Mouse (Mus musculus) lung, postnatal 25 days (tissue): ENCODE data around the gene Nbea.

Experiments
- DNase-seq: peaks from one replicate; pipeline ENCODE4 v3.0.0; 2022; ENCODE audit warnings: low spot score

The Nbea gene

GRCm38 (mm10) chr3:55751363-55751762, 432.1 kb downstream of the Nbea start:
- no peak for DNase-seq

- no peak for DNase-seq
Observed at GRCm38 (mm10) chr3:55750445-55751065, 432.9 kb downstream of the Nbea start.

GRCm38 (mm10) chr3:55743885-55744284, 439.6 kb downstream of the Nbea start:
- no peak for DNase-seq

GRCm38 (mm10) chr3:55742654-55743053, 440.8 kb downstream of the Nbea start:
- no peak for DNase-seq

- DNase-seq = no peak
Observed at GRCm38 (mm10) chr3:55742218-55742617, 441.3 kb downstream of the Nbea start.

- no peak for DNase-seq
Observed at GRCm38 (mm10) chr3:55741428-55741827, 442.1 kb downstream of the Nbea start.

GRCm38 (mm10) chr3:55733665-55734064, 449.8 kb downstream of the Nbea start:
- DNase-seq = no peak

GRCm38 (mm10) chr3:55730549-55730948, 453.0 kb downstream of the Nbea start:
- DNase-seq = no peak

- DNase-seq = no peak
Observed at GRCm38 (mm10) chr3:55730142-55730541, 453.4 kb downstream of the Nbea start.

GRCm38 (mm10) chr3:55714260-55714659, 469.2 kb downstream of the Nbea start:
- DNase-seq = no peak

- DNase-seq = no peak
Observed at GRCm38 (mm10) chr3:55713856-55714255, 469.6 kb downstream of the Nbea start.

GRCm38 (mm10) chr3:55710300-55710699, 473.2 kb downstream of the Nbea start:
- DNase-seq = no peak

- DNase-seq = no peak
Observed at GRCm38 (mm10) chr3:55701632-55702031, 481.9 kb downstream of the Nbea start.

- DNase-seq = no peak
Observed at GRCm38 (mm10) chr3:55697174-55697573, 486.3 kb downstream of the Nbea start.

GRCm38 (mm10) chr3:55693073-55693472, 490.4 kb downstream of the Nbea start:
- DNase-seq = no peak

- DNase-seq = no peak
Observed at GRCm38 (mm10) chr3:55688098-55688497, 495.4 kb downstream of the Nbea start.

GRCm38 (mm10) chr3:55686993-55687392, 496.5 kb downstream of the Nbea start:
- DNase-seq = no peak

GRCm38 (mm10) chr3:55685627-55686026, 497.9 kb downstream of the Nbea start:
- DNase-seq = no peak

- no peak for DNase-seq
Observed at GRCm38 (mm10) chr3:55684892-55685291, 498.6 kb downstream of the Nbea start.

GRCm38 (mm10) chr3:55677691-55678090, 505.8 kb downstream of the Nbea start:
- DNase-seq = no peak

GRCm38 (mm10) chr3:55674185-55674584, 509.3 kb downstream of the Nbea start:
- DNase-seq = no peak

- no peak for DNase-seq
Observed at GRCm38 (mm10) chr3:55667048-55667447, 516.5 kb downstream of the Nbea start.

- no peak for DNase-seq
Observed at GRCm38 (mm10) chr3:55665928-55666327, 517.6 kb downstream of the Nbea start.

GRCm38 (mm10) chr3:55664713-55665112, 518.8 kb downstream of the Nbea start:
- DNase-seq = no peak
